Mouse (Mus musculus): ENCODE results near the gene N6amt1. TPM values are rescaled to one million over a fixed set of nuclear protein-coding genes. Genes with fewer than 3 reads are reported as not detected.

N6amt1 gene
- 20.3 and 21.3 TPM in 2 replicates for polyA plus RNA-seq (2012; rRNA removed)

GRCm38 (mm10) chr16:87354075-87354583, at the start of gene N6amt1:
TSS of gene N6amt1 (plus strand) at chr16:87354185.
- no peaks in the 10 kb centered on the region for H3K4me1 ChIP-seq (ENCODE audit: control insufficient read depth, insufficient read depth, low read length)
- peak within 1 kb of the TSS; percentile 98 for H3K27ac ChIP-seq (ENCODE audit: insufficient read depth, low read length)
- no peak for TF ChIP-seq CTCF (IDR thresholded peaks at IDR 0.05; ENCODE audit: extremely low read depth, insufficient read depth, low read length)
- TF ChIP-seq POLR2A (IDR thresholded peaks at IDR 0.05; ENCODE audit: extremely low read depth, insufficient read depth, low read length) = peak; percentile 59; the same call in 1 of the 2 replicates
- peak within 1 kb of the TSS; percentile 67 for H3K4me3 ChIP-seq (ENCODE audit: insufficient read depth, low read length)

DNA sequence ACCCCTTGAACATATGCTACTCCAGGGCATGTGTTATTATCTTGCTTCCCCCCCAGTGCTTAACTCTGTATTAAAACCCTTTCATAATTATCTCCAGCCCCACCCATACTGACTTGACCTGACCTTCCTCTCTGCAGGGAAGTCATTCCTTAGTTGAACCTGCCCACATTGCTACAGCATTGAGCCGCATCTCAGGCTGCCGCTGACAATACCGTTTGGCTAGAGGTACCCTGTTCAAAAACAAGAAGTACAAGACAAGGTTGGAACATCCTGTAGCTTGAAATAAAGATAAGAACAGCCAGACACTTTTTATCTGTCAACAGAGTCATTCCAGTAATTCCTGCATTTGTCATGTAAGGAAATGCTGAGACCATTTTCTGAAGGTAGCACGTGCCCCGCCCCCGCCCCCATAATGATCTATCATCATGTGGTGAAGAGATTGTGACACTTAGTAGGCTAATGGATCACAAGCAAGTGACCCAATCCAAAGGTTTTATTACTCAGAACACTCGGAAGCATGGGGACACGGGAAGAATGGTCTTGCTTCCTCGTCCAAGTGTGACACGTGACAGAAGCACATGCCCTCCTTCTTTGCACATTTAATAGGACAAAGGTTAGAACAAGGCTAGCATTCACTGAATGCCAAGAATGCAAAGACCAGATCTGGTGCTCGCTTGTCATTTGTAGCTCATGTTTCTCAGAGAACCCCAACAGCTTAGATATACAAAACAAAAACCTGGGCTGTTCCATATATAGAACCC, 48.6 kb upstream of the N6amt1 start:
- Histone ChIP-seq H3K4me3 (ENCODE audit: insufficient read depth, low read length) (no peak overlapping the region), H3K4me1 (ENCODE audit: control insufficient read depth, insufficient read depth, low read length) (no peaks in the 10 kb centered on the region), H3K27ac (ENCODE audit: insufficient read depth, low read length) (no peak overlapping the region)
- no peak for TF ChIP-seq POLR2A (IDR thresholded peaks at IDR 0.05; ENCODE audit: extremely low read depth, insufficient read depth, low read length)
- TF ChIP-seq CTCF (IDR thresholded peaks at IDR 0.05; ENCODE audit: extremely low read depth, insufficient read depth, low read length) = no peak

- TF ChIP-seq CTCF (IDR thresholded peaks at IDR 0.05; ENCODE audit: extremely low read depth, insufficient read depth, low read length) (no peak), POLR2A (IDR thresholded peaks at IDR 0.05; ENCODE audit: extremely low read depth, insufficient read depth, low read length) (no peak)
- H3K4me3 ChIP-seq (ENCODE audit: insufficient read depth, low read length) = no peak overlapping the region
- no peaks in the 10 kb centered on the region for H3K4me1 ChIP-seq (ENCODE audit: control insufficient read depth, insufficient read depth, low read length)
- H3K27ac ChIP-seq (ENCODE audit: insufficient read depth, low read length) = no peak overlapping the region
Measured at GRCm38 (mm10) chr16:87307109-87307735, 46.8 kb upstream of the N6amt1 start.

DNA sequence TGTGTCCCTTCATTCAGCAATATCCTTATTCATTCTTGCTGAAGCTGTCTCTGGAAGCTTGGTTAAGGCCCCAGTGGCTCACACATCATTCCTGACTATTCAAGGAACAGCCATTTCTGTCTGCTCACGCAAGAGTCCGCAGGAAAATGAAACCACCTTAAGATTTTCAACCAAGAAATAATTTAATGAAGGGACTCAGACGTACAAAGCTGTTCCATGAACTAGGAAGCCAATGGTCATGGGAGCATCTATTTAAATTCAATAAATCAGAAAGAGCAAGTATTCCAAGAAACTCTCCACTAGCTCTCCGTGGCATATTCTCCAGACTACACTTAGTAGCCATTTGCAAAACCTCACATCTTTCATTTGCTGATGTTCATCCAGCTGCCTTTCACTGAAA, 43.3 kb upstream of the N6amt1 start:
- no peak for TF ChIP-seq CTCF (IDR thresholded peaks at IDR 0.05; ENCODE audit: extremely low read depth, insufficient read depth, low read length)
- no peak for TF ChIP-seq POLR2A (IDR thresholded peaks at IDR 0.05; ENCODE audit: extremely low read depth, insufficient read depth, low read length)
- no peak overlapping the region for H3K27ac ChIP-seq (ENCODE audit: insufficient read depth, low read length)
- H3K4me1 ChIP-seq (ENCODE audit: control insufficient read depth, insufficient read depth, low read length) = no peaks in the 10 kb centered on the region
- H3K4me3 ChIP-seq (ENCODE audit: insufficient read depth, low read length) = no peak overlapping the region

DNA sequence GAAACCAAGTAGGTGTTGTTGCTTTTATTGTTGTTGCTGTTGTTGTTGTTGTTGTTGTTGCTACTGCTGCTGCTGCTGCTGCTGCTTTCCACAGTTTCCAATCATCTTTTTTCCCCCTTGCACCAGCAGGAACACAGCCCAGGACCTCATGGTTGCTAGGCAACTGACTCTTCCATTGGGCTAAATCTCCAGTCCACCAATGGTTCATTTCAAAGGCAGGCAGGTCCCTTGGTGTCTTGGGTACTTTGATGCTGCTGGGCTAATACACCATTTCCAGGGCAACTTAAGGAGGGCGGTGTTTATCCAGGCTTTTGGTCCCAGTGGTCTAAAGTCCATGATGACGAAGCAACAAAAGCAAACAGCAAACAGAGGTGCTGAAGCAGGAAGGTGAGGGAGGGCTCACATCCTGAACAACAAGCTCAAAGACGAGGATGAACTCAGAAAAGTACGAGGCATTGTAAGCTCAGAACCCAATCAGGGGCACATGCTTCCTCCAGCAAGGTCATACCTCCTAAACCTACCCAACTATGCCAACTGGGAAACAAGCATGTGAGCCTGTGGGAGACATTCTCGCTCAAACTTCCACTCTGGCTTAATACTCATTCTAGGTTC, 35.7 kb upstream of the N6amt1 start:
- no peaks in the 10 kb centered on the region for H3K4me1 ChIP-seq (ENCODE audit: control insufficient read depth, insufficient read depth, low read length)
- no peak for TF ChIP-seq CTCF (IDR thresholded peaks at IDR 0.05; ENCODE audit: extremely low read depth, insufficient read depth, low read length)
- no peak for TF ChIP-seq POLR2A (IDR thresholded peaks at IDR 0.05; ENCODE audit: extremely low read depth, insufficient read depth, low read length)
- H3K4me3 ChIP-seq (ENCODE audit: insufficient read depth, low read length) = no peak overlapping the region
- H3K27ac ChIP-seq (ENCODE audit: insufficient read depth, low read length) = no peak overlapping the region

GRCm38 (mm10) chr16:87318998-87319397, 35.0 kb upstream of the N6amt1 start:
- no peak overlapping the region for H3K27ac ChIP-seq (ENCODE audit: insufficient read depth, low read length)
- TF ChIP-seq CTCF (IDR thresholded peaks at IDR 0.05; ENCODE audit: extremely low read depth, insufficient read depth, low read length) (no peak), POLR2A (IDR thresholded peaks at IDR 0.05; ENCODE audit: extremely low read depth, insufficient read depth, low read length) (no peak)
- no peak overlapping the region for H3K4me3 ChIP-seq (ENCODE audit: insufficient read depth, low read length)
- no peaks in the 10 kb centered on the region for H3K4me1 ChIP-seq (ENCODE audit: control insufficient read depth, insufficient read depth, low read length)

- no peak for TF ChIP-seq POLR2A (IDR thresholded peaks at IDR 0.05; ENCODE audit: extremely low read depth, insufficient read depth, low read length)
- no peak for TF ChIP-seq CTCF (IDR thresholded peaks at IDR 0.05; ENCODE audit: extremely low read depth, insufficient read depth, low read length)
- Histone ChIP-seq H3K4me3 (ENCODE audit: insufficient read depth, low read length) (no peak overlapping the region), H3K4me1 (ENCODE audit: control insufficient read depth, insufficient read depth, low read length) (peaks cover 2% of the 10 kb centered on the region; the same call in 1 of the 2 replicates), H3K27ac (ENCODE audit: insufficient read depth, low read length) (no peak overlapping the region)
Measured at GRCm38 (mm10) chr16:87319541-87320251, 34.3 kb upstream of the N6amt1 start.

DNA sequence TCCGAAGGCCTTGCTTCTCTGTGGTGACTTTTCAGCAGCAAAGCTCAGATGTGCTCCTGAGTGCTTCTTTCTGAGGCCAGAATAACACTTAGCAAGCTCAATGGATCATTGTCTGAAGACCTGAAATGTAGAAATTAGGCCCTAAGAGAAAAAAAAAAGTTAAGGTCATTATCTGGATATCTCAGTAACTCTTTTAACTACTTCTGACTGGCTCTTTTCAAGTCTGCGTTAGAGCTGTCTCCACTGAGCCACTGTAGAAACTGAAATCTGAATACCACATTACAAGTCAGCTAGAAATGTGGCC, 33.8 kb upstream of the N6amt1 start:
- TF ChIP-seq POLR2A (IDR thresholded peaks at IDR 0.05; ENCODE audit: extremely low read depth, insufficient read depth, low read length) = no peak
- no peak for TF ChIP-seq CTCF (IDR thresholded peaks at IDR 0.05; ENCODE audit: extremely low read depth, insufficient read depth, low read length)
- H3K4me3 ChIP-seq (ENCODE audit: insufficient read depth, low read length) = no peak overlapping the region
- H3K4me1 ChIP-seq (ENCODE audit: control insufficient read depth, insufficient read depth, low read length) = peaks cover 2% of the 10 kb centered on the region; the same call in 1 of the 2 replicates
- H3K27ac ChIP-seq (ENCODE audit: insufficient read depth, low read length) = no peak overlapping the region

DNA sequence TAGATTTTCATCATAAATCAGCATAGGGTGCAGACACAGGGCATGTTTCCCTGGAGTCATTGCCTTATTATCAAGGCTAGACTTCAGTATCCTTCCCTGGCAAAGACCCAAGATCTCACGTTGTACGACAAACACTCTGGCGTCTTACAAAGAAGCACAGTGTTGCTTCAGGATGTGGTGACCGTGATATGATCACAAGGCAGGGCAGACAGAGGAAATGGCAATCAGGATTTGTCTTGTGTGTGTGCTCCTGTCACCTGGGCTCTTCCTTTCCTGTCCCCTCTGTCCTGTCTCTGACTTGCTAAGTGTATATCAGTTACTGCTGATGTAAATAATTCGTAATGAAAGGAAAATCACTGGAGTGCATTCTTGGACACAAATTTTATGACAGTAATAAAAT, 29.4 kb upstream of the N6amt1 start:
- H3K4me3 ChIP-seq (ENCODE audit: insufficient read depth, low read length) = no peak overlapping the region
- H3K27ac ChIP-seq (ENCODE audit: insufficient read depth, low read length) = no peak overlapping the region
- TF ChIP-seq POLR2A (IDR thresholded peaks at IDR 0.05; ENCODE audit: extremely low read depth, insufficient read depth, low read length) (no peak), CTCF (IDR thresholded peaks at IDR 0.05; ENCODE audit: extremely low read depth, insufficient read depth, low read length) (no peak)
- H3K4me1 ChIP-seq (ENCODE audit: control insufficient read depth, insufficient read depth, low read length) = peaks cover 2% of the 10 kb centered on the region; the same call in 1 of the 2 replicates
